Comparison of ENCODE assay signal across 12 mouse cellular contexts in the genomic region with DNA sequence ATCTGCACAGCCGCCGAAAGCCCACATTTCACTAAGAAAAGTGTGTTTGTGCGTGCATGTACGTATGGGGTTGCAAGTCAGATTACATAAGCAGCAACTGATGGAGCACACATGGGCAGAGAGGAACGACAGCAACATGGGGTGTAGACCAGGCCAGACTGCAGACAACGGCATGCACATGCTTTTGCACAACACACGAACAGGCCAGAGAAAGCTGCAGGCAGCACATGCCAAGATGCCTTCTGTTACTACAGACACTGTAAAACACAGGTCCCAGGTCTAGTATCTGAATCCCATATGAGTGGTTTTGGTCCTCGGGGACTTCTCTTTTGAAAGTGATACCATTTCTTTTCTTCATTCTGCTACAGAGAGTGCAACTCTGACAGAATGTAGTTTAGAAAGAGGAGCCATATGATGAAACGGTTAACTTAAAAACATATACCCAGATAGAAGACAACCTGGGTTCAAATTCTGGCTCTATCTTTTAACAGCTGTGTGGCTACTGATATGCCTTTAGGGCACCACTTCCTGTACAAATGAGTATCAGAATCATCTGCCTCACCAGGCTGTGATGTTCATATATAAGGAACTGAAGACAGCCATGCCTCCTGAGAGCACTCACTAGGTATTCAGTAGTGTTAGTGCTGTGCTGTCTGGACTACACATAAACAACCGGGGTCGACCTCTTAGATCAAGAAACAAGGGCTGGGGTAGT. TPM values are rescaled to one million over a fixed set of nuclear protein-coding genes. Genes with fewer than 3 reads are reported as not detected.
DNase-seq lines count a peak whose midpoint lies in the region; ATAC-seq lines count a peak whose summit lies in the region.
"Had no signal": no experiment of that assay in that cellular context is flagged by ENCODE, and none has a peak within 500 bp of the region (broad histone marks: within the 10 kb centered on the region; RNA-seq: fewer than 3 reads in every experiment).

No protein-coding gene starts in this region.

- peaks cover 21% of the 10 kb centered on the region for H3K4me1 ChIP-seq in forebrain, embryonic 15.5 days
- H3K4me1 ChIP-seq in forebrain, embryonic 12.5 days = peaks cover 12% of the 10 kb centered on the region
- H3K4me1 ChIP-seq in neural tube, embryonic 12.5 days = peaks cover 24% of the 10 kb centered on the region
- 0 out of 2 replicates have a peak, but pooled peaks cover 9% of the 10 kb centered on the region for H3K4me1 ChIP-seq in stomach, embryonic 15.5 days

- H3K4me3 ChIP-seq in forebrain, embryonic 15.5 days = no peak overlapping the region
- no peak overlapping the region for H3K4me3 ChIP-seq in forebrain, embryonic 12.5 days (replicated peaks)
- H3K4me3 ChIP-seq in neural tube, embryonic 12.5 days = no peak overlapping the region
- no peak overlapping the region for H3K4me3 ChIP-seq in stomach, embryonic 15.5 days (replicated peaks)
- H3K4me3 ChIP-seq: lung, embryonic 15.5 days had no signal

- peak overlapping the region; percentile 33 for H3K27ac ChIP-seq in forebrain, embryonic 15.5 days (replicated peaks)
- no peak overlapping the region for H3K27ac ChIP-seq in forebrain, embryonic 12.5 days
- H3K27ac ChIP-seq in neural tube, embryonic 12.5 days = no peak overlapping the region
- no peak overlapping the region for H3K27ac ChIP-seq in stomach, embryonic 15.5 days
- H3K27ac ChIP-seq: lung, embryonic 15.5 days had no signal

- 73% methylated on average over 11 of the region's 11 CpGs for WGBS in forebrain, embryonic 15.5 days
- 87% methylated on average over 11 of the region's 11 CpGs for WGBS in forebrain, embryonic 12.5 days
- WGBS in neural tube, embryonic 12.5 days = 78% methylated on average over 11 of the region's 11 CpGs
- WGBS in stomach, embryonic 15.5 days = 50% methylated on average over 11 of the region's 11 CpGs

- DNase-seq in neural tube, embryonic 10.5 days (ENCODE audit: extremely low spot score, low spot score) = no peak
- peak; percentile 21 for DNase-seq in layer of hippocampus, adult 11-12 months (ENCODE audit: low spot score)
- no peak for DNase-seq in adrenal gland, postnatal 14 days
- no peak for DNase-seq in adrenal gland, postnatal 4 days (ENCODE audit: low spot score in 2 of 2)
- DNase-seq: kidney, adult 11 months had no signal

- no peaks in the 10 kb centered on the region for H3K36me3 ChIP-seq in forebrain, embryonic 15.5 days
- 0 out of 2 replicates have a peak, but pooled peaks cover 3% of the 10 kb centered on the region for H3K36me3 ChIP-seq in forebrain, embryonic 12.5 days (replicated peaks)
- H3K36me3 ChIP-seq in neural tube, embryonic 12.5 days = no peaks in the 10 kb centered on the region
- no peaks in the 10 kb centered on the region for H3K36me3 ChIP-seq in stomach, embryonic 15.5 days
- H3K36me3 ChIP-seq: lung, embryonic 15.5 days had no signal

- H3K9me3 ChIP-seq in forebrain, embryonic 15.5 days = no peaks in the 10 kb centered on the region
- H3K9me3 ChIP-seq in forebrain, embryonic 12.5 days = no peaks in the 10 kb centered on the region
- no peaks in the 10 kb centered on the region for H3K9me3 ChIP-seq in neural tube, embryonic 12.5 days
- H3K9me3 ChIP-seq in stomach, embryonic 15.5 days = no peaks in the 10 kb centered on the region
- H3K9me3 ChIP-seq: lung, embryonic 15.5 days had no signal

- H3K4me2 ChIP-seq in forebrain, embryonic 15.5 days (replicated peaks) = no peak overlapping the region
- H3K4me2 ChIP-seq in forebrain, embryonic 12.5 days = no peak overlapping the region
- peak overlapping the region; percentile 28; the same call in 1 of the 2 replicates for H3K4me2 ChIP-seq in neural tube, embryonic 12.5 days (replicated peaks)
- H3K4me2 ChIP-seq in stomach, embryonic 15.5 days = peak overlapping the region; percentile 3; the same call in 1 of the 2 replicates
- H3K4me2 ChIP-seq: heart, embryonic 11.5 days; lung, embryonic 15.5 days had no signal

- no peaks in the 10 kb centered on the region for H3K27me3 ChIP-seq in forebrain, embryonic 15.5 days
- H3K27me3 ChIP-seq in forebrain, embryonic 12.5 days = no peaks in the 10 kb centered on the region
- no peaks in the 10 kb centered on the region for H3K27me3 ChIP-seq in neural tube, embryonic 12.5 days (replicated peaks)
- no peaks in the 10 kb centered on the region for H3K27me3 ChIP-seq in stomach, embryonic 15.5 days (replicated peaks)
- H3K27me3 ChIP-seq: lung, embryonic 15.5 days had no signal

- no peak; the same call in 1 of the 2 replicates for ATAC-seq in forebrain, embryonic 15.5 days (replicated peaks)
- no peak for ATAC-seq in forebrain, embryonic 12.5 days (ENCODE audit: low FRiP score)
- ATAC-seq in neural tube, embryonic 12.5 days (ENCODE audit: low FRiP score, low read depth) = no peak
- ATAC-seq in stomach, embryonic 15.5 days (ENCODE audit: insufficient read depth, low FRiP score, low read depth) = no peak

- no peak overlapping the region for H3K9ac ChIP-seq in forebrain, embryonic 15.5 days (replicated peaks)
- no peak overlapping the region for H3K9ac ChIP-seq in forebrain, embryonic 12.5 days
- H3K9ac ChIP-seq in neural tube, embryonic 12.5 days = no peak overlapping the region
- H3K9ac ChIP-seq in stomach, embryonic 15.5 days = no peak overlapping the region
- H3K9ac ChIP-seq: lung, embryonic 15.5 days had no signal

RNA-seq across cellular contexts. Expression of a gene that starts 3.4 kb away (rescaled TPM):
- polyA plus RNA-seq in forebrain, embryonic 15.5 days (2015; fragmentation: Nextera tagmentation; extraction: Ambion mirVana) = 1.4 and 1.5 TPM in 2 replicates
- 1.7 and 1.9 TPM in 2 replicates for polyA plus RNA-seq in forebrain, embryonic 12.5 days (2016; fragmentation: Nextera tagmentation; extraction: Ambion mirVana)
- 7.5 and 8.0 TPM in 2 replicates for polyA plus RNA-seq in neural tube, embryonic 12.5 days (2016; fragmentation: Nextera tagmentation; extraction: Ambion mirVana)
- 17.1 and 17.8 TPM in 2 replicates for polyA plus RNA-seq in stomach, embryonic 15.5 days (2015; fragmentation: Nextera tagmentation; extraction: Ambion mirVana)
- 4.2 and 4.3 TPM in 2 replicates for total RNA-seq in adrenal gland, postnatal 14 days (2021)
- total RNA-seq in adrenal gland, postnatal 4 days (2021) = 10 to 100 TPM in 1 of 2 experiments, 1 to 10 TPM in 1; 7.4 to 11.8 TPM
- total RNA-seq: monocyte, adult 5-6 weeks had no signal

Comparison
In these comparisons a context has a peak if more than half of its experiments do, and no peak if none do; other contexts are left out.
1. H3K4me2 ChIP-seq: peak in neural tube, embryonic 12.5 days (single experiment) and stomach, embryonic 15.5 days (single experiment); none in forebrain, embryonic 15.5 days (single experiment) and forebrain, embryonic 12.5 days (single experiment).